Mouse (Mus musculus): Measurements from ENCODE around the gene Pomt2.
A peak's percentile ranks its signal among the peaks of the same experiment; 100 is the strongest.
"Not testable (repeated sequence)": the region's sequence is repeated elsewhere in the genome, so short reads cannot be mapped to it uniquely, and the experiment has no call there.

Pomt2 gene

DNA sequence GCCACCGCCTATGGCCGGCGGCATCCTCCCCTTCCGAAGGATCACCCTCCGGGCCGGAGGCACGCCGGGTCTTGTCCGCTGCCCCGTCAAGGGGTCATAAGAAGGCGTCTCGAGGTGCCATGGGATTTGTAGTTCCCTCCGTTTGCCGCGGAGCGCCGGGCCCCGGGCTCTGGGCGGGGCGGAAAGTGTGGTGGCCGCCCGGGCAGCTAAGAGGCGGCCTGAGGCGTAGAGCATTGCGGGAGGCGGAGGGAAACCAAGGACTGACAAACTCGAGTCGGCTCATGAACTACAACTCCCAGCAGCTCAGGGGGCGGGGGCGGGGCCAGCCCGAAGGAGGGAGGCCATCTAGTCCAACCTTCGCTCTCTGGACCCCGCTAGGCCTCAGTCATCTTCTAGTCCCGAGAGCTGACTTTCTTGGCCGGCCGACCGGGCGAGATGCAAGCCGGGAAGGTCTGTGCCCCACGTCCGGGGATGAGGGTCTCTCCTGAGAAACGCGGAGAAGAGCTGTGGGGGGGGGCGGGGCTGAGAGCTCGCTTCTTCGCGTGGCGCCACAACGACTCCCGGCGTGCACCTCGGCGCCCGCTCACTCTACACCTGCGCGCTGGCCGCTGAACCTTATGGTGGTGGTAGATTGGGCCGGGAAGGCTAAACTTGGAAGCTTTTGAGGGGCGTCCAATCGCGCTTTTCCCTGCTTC, at the start of gene Pomt2:
Gene Pomt2, minus strand, starts transcription at position 574 of the 695 bp plus-strand sequence.
- peak; percentile 79 to 81 for DNase-seq (ENCODE audit: low read depth in 2 of 2, low spot score in 2 of 2)

DNA sequence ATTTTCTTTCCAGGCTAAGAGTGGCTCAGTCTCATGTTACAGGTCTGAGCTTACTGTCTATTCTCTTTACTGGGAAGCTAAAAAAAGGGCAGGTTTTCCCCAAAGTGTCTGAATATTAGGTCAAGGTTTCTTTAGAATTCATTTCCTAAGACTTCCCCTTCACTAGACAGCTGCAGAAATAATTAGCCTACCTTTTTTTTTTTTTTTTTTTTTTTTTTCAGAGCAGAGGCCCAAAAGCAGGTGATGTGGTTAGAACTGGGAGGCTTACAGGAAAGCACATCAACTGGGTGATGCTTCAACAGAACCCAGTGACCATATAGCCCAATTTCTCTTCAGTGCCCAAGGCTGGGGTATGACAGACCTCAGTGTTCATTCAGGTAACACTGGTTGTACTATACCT, 48.5 kb upstream of the Pomt2 start:
- no peak for DNase-seq (ENCODE audit: low read depth in 2 of 2, low spot score in 2 of 2)

DNA sequence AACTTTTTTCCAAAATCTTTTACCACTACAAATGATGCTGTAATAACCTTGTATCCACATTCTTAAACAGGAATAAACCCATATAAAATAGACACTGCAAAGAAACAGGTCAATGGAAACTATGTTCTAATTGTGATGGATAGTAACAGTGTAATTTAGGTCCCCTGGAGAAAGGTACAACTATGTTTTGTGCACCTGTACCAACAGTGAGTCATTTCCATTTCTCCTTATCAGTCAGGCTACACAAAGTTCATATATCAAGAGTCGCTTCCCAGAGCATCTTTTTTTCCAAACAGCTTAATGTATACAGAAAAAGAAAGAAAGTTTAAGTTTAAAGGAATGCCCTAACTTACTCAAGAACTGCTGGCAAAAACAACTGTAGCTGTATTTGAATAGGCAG, 47.3 kb upstream of the Pomt2 start:
- no peak for DNase-seq (ENCODE audit: low read depth in 2 of 2, low spot score in 2 of 2)

DNA sequence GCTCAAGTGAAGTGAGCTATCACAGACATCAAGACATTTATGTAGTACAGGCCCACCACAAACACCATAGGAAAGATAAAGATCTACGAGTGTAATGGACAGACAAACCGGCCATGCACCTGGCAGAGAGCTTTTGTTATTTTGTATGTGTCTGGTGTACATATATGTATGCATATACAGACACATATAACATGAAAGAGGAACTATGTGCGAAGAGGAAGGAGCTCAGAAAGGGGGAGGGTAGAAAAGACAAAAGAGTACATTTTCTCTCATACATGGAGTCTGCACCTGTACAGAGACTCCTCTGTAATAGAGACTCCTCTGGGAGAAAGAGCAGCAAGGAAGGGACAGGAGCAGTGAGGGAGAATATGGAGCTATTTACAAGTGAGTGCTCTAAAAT, 45.2 kb upstream of the Pomt2 start:
- no peak for DNase-seq (ENCODE audit: low read depth in 2 of 2, low spot score in 2 of 2)

DNA sequence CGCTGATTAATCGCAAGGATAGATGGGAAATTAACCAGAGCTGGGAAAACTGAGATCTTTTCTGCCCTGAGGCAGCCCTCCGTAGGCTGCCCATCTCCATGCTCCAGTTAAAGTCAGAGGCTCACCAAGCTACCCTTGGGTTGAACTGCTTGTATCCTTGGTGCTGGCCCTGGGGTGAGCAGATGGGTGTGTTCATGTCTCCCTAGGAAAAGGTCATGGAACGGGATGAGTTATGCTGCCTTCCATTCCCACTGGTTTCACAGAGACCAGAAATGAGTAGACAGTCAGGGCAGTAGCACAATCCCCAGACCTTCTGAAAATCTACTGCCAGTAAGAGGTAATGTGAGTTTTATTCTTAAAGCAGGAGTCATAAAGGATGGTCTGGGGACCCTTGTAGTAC, 29.9 kb upstream of the Pomt2 start:
- no peak for DNase-seq (ENCODE audit: low read depth in 2 of 2, low spot score in 2 of 2)

DNA sequence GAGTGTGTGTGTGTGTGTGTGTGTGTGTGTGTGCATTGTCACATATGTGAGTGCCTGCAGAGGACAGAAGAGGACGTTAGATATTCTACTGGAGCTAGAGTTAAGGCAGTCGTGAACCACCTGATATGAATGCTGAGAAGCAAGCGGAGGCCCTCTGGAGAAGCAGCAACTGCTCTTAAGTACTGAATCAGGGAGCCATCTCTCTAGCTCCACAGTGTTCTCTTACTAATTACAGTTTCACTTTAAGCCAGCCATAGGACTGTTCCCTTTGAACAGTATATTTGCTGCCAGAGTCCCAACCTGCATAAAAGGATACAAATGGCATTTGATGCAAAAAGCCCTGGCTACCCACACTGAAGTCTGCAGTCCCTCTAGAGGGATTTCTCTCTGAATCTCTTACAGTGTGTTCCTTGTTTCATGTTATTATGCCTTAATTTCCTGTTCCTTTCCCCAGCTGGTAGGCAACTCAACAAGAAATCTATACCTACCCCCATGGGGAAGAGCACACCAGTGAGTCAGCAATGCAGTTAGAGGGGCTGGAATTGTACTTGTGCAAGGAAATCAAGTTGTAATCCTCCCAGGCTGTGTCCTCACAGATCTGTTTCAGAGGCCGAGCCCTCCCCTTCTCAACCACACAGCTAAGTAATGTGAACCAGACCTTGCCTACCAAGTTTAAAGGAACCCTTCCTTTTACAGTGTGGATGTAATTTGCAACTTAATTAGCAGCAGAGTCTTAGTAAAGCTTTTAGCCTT, 27.6 kb upstream of the Pomt2 start:
- no peak for DNase-seq (ENCODE audit: low read depth in 2 of 2, low spot score in 2 of 2)

DNA sequence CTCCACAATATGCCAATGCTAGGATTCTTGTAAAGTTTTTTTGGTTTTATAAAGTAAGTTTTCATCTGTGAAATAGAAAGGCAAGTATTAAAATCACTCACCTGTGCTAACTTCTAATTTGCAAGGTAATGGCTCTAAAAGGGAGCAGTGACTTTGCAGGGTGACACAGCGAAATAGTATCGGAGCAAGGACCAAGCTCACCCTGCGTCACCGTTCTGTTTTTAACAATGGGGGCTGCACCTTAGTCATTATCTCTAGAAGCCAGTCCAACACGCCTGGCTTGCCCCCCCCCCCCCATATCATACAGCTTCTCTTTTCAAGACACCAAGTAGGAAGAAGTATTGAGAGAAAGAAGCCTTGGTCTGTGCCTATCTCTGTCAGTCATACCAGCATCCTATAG, 13.0 kb upstream of the Pomt2 start:
- DNase-seq (ENCODE audit: low read depth in 2 of 2, low spot score in 2 of 2), result no peak

DNA sequence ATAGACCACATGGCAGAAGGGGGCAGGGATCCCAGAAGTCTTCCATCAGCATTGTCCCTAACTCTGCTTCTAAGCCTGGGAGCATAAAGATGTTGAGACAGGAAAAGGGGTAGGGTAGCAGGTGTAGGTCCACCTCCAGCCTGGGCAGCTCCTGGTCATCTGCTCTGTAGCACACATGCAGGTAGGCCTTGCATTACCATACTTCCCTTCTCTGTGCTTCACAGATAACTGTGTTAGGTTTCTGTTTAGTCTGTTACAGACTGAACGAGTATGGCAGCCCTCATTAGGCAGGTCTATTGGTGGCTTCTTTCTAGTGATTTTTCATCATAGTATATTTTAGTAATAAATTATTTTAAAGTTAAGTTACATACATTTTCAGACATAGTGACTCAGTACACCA, 12.5 kb upstream of the Pomt2 start:
- DNase-seq (ENCODE audit: low read depth in 2 of 2, low spot score in 2 of 2), result no peak

DNA sequence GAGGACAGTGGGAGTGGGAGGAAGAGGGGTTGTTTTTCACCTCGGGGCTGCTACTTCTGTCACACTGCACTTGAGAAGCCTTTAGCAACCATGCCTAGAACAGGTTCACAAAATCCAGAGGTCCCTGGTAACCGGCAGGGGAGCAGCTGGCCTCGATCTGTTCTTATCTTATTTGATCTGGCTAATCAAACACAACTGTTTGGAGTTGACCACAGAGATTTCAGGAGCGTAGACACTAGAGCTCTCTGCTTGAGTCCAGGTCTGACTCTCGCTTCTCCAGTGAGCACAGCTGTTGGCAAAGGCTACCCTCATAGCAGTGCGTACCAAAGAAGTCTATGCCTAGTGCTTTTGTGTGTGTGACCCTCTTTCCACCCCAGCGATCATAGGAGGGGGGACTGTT, 10.3 kb upstream of the Pomt2 start:
- DNase-seq (ENCODE audit: low read depth in 2 of 2, low spot score in 2 of 2), result no peak

DNA sequence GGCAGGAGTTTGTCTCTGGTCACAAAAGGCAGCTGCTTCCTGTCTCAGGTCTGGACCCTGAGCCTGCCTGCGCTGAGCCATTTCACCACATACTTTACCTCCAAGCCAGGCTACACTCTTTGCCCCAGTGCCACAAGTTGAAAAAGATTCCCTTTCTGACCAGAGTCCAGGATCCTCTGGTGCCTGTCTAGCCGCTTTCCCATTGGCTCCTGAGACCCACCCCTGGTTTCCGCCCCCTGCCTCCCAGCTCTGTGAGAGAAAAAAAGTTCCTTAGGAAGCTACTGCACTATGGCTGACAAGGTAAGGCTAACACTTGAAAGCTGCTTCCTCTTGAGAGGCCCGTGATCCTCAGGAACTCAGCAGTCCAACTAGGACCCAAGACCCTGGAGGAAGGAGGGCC, 9.6 kb upstream of the Pomt2 start:
- DNase-seq (ENCODE audit: low read depth in 2 of 2, low spot score in 2 of 2), result no peak

DNA sequence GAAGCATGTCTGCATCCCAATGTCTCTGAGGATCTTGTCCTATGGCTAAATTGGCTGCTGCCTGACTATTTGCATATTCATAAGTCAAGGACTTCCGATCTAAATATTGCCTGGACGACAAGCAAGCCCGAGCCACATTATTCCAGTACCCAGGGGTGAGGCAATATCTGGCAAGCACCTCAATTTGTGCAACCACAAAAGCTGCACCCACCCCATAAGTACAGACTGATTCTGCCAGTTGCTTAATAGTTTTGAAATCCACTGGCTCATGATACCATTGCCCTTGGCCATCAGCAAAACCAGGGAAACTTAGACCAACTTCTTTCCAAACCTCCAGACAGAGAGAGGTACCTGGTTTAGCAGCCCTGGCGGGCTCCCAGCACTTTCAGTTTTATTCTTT, 6.7 kb upstream of the Pomt2 start:
- DNase-seq (ENCODE audit: low read depth in 2 of 2, low spot score in 2 of 2), result not testable (repeated sequence)

DNA sequence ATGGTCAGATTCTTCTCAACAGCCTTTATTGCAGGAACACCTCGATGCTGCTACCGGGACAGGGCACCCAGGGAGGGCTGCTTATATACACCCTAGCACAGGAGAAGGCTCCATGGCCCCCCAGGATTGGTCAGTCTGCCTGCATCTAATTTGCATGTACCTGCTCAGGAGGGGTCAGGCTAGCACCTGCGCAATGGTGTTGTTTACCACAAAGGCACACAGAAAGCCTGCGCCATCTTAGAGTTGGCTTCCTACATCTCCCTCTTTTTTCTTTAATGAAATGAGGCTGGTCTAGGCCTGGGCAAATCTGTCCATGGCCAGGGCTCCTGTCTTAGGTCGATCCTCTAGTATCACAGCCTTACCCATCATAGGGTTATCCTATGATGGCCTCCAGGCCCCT, 1.7 kb upstream of the Pomt2 start:
- DNase-seq (ENCODE audit: low read depth in 2 of 2, low spot score in 2 of 2), result no peak

DNA sequence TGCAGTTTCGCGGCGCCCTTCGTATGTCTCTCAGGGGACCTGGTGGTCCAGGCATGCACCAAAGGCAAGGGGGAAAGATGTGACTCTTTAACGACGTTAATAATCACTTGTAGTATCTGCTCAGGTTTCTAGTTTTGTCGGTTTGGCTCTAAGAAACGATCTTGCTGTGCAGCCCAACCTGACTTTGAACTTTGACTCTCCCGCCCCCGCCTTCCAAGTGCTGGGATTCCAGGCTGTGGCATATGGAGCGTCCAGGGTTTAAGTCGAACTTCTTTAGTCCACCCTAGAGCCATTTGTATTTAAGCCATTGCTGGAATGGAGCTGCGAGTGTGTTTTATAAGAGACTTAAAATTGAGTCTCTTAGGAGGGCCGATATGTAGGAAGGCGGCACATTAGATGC, 368 bp upstream of the Pomt2 start:
- DNase-seq (ENCODE audit: low read depth in 2 of 2, low spot score in 2 of 2), result no peak

DNA sequence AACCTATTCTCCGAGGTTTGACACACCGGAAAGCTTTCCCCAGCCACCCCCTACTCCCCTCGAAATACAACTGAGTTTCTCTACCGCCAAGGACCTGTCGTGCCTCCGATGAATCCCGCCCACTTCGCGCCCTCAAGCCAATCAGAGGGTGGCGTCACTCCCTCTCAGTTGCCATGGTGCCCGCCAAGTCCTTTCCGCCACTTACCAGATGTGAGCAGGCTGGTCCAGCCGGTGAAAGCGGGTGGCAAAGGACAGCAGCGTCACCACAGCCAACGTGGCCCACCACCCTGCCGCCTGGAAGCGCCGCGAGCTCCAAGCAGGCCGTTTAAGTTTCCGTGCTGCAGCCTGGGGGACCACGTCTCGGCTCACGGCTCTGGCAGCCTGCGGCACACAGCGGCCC, 802 bp downstream of the Pomt2 start, which contains the start of gene Gstz1:
Gene Gstz1, plus strand, starts transcription at position 200 of the 400 bp plus-strand sequence.
- peak; percentile 71 to 84 for DNase-seq (ENCODE audit: low read depth in 2 of 2, low spot score in 2 of 2)

DNA sequence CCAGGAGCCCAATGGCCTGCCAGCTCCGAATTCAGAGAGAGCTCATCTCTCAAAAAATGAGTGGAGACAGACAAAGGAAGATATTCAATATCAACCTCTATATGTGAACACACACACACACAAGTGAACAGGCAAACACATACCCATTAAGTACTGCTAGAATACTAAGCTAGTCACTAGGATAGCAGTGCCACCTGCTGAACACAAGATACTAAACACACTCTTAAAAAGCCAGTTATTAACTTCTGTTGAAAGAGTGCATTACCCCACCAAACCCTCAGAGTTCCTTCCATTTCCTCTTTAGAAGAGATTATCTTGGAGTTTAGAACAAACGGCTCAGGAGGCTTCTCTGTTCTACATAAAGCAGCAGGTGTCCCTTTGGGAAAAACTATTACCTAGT, 5.6 kb downstream of the Pomt2 start:
- no peak for DNase-seq (ENCODE audit: low read depth in 2 of 2, low spot score in 2 of 2)

DNA sequence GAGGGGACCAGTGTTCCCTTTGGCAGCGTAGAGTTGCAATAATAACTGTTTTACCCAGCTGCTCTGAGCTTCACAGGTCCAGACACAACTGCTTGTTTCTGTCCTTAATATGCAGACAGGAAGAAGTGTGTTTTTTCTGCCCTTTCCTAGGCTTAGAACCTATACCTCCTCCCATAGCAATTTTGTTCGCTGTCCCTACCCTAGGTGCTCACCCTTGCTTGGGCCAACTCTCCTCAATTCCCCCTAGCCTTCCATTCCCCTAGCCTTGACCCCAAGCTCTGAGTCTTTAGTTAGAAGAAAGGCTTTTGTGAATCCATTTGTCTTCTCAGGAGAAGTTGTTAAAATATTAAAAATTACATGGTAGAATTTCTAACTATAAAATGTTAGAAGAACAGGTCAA, 9.0 kb downstream of the Pomt2 start:
- no peak for DNase-seq (ENCODE audit: low read depth in 2 of 2, low spot score in 2 of 2)

DNA sequence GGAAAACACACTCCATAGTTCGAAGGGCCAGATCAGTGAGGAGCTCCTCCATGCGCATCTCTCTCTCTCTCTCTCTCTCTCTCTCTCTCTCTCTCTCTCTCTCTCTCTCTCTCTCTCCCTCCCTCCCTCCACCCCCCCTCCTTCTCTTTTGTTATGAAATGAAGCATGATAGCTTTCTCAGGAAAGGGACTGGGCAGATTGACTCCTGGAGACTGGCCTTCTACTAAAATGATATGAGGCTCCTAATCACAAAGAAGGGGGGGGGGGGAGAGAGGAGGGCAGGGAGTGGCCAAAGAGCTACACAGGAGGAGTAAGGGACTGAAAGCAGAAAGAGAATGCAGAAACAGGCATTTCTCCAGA, 9.4 kb downstream of the Pomt2 start:
- no peak for DNase-seq (ENCODE audit: low read depth in 2 of 2, low spot score in 2 of 2)

DNA sequence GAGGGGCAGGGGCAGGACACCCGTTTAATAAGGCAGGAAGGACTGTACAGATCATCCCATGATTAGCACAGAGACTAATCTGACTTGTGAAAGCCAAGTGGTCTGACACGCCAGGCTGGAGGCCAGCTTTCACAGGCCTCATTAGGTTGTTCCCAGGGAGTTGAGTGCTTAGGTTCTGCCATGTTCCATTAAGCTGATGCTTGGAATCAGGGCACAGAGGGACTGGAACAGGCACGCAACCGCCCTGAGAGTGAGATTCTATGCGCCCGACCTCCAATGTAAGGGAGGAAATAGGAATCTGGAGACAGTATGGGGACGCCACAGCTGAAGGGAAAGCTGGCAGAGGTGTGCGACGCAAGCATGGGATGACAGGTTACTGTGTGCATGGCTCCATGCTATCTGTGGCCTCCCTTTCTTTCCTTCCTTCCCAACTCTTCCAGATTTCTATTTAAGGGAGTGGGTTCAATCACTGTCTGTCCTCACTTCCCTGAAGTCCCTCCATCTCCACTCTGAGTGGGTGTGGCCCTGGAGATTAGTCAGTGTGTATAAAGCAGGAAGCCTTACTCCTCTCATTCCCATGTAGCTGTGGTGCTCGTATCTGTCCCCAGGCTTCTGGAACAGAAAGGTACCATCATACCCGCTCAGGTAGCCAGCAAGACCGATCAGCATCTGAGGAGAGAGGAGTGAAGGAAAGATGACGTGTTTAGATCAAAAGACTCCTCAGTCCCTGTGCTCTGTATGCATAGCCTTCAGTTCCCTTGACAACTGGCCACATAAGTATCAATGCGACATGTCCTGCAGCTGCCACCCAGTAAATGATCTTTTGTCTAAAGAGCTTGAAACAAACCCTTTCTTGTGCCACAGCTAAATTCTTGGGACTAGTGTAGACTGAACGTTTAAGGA, 10.1 kb downstream of the Pomt2 start:
- DNase-seq (ENCODE audit: low read depth in 2 of 2, low spot score in 2 of 2), result no peak

DNA sequence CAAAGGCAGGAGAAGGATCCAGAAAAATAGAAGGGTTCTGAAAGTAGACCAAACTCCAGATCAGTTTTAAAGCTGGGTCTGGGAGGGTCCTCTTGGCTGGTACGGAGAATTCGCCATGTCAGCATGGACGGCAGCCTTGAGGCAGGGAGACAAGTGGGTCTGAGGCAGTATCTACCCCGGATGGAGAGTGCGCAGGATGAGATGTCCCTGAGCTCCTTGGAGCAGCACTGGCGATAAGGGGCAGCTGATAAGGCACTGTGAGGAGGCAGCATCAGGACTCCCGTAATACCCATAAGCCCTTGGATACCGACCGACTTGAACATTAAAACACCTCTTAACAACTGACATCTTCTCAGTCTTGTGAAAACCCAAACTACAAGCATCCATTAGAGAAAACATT, 15.0 kb downstream of the Pomt2 start:
- DNase-seq (ENCODE audit: low read depth in 2 of 2, low spot score in 2 of 2), result no peak

DNA sequence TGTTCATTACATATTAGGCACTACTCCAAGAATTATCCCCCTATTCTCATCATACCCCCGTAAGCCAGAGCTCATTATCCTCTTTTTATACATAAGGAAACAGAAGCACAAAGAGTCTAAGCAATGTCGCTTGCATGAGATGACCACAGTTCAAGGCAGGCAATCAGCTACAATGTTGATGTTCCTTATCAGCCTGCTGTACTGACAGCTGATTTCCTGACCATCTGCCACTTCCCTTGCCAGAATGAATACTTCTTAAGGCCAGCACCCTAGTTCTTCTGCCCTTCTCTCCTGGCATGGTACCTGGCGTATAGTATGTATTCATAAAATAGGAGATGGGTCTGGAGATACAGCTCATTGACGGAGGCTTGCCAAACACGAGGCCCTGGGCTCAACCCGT, 15.6 kb downstream of the Pomt2 start:
- no peak for DNase-seq (ENCODE audit: low read depth in 2 of 2, low spot score in 2 of 2)

DNA sequence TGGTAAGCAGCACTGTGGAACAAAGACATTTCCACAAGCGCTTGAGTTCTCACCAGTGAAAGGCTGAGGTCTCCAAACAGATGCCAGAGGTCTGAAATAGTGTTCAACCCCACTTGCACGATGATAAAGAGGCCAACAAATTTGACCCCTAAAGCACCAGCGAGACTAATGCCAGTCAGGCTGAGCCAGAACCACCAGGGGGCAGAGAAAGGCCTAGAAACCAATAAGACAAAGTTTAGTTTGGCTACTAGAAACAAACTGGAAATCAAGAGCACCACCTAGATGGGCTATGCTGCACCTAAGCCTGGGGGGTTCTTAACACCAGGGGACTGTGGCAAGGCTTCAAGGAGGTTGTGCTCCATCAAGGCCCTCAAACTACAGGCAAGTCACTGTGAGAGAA, 16.1 kb downstream of the Pomt2 start:
- DNase-seq (ENCODE audit: low read depth in 2 of 2, low spot score in 2 of 2), result peak in 1 of 2 experiments; percentile 9

DNA sequence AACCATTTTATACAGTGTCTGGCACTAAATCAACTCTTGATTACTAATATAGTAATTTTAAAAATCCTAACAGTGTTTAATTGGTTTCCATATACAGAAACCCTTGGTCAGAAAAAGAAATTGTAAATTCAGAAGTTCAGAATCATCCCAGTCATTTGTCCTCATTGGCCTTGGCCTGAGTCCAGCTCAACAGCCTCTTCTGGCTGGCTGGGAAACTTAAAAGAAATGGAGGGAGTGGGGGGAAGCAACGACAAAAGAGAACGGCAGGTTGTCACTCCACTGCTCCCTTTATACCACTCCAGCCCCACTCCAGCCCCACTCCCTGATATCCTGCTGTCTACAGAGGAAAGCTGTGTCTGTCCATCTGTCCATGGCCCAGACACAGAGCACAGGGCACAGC, 16.6 kb downstream of the Pomt2 start:
- DNase-seq (ENCODE audit: low read depth in 2 of 2, low spot score in 2 of 2), result no peak
